Mouse (Mus musculus) heart, adult 18-20 months (tissue): ENCODE data around the gene Mroh3. TPM values are rescaled to one million over a fixed set of nuclear protein-coding genes. Genes with fewer than 3 reads are reported as not detected.

Experiments used
- DNase-seq, 2 experiments: peaks; one replicate each; pipeline ENCODE4 v3.0.0; 2021 to 2022; ENCODE audit warnings: mixed read lengths in 1 of 2
- total RNA-seq, 2 experiments: library from RNA; stranded (reverse); gene quantifications; 2 replicates each; pipeline ENCODE4 v1.2.3; 2021

Gene Mroh3
- total RNA-seq, 2 experiments from 2014 or later, result not detected

DNA sequence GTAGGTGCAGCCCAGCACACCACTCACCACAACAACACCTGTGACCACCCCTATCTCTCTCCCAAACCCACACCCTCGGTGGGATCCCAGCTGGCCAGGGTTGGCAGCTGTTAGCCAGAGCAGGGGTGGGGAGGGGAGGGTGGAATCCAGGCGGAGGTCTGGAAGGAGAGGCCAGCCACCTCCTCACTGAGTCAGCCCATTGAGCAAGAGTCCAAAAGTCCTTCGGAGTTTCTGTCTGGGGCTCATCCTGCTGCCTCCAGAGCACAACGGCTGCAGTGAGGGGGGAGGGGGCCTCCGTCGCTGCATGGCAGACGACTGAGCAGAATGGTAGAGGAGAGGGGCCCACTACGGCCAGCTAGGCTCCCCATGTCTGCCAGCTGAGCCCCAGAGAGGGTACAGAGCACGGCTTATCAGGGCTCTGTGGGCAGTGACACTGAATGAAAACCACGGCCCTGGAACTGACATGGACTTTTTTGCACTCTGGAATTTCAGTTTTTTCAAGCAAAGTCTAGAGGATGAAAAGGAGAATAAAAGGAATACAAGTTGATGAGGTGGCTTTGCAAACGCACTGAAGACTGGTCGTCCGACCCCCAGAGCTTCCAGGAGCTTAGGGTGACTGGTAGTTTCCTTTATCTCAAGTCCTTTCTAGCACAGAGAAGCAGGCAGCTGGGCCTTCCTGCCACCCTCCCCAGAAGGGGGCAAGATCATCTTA lies 15.9 kb upstream of the Mroh3 start:
- peak; percentile 7 to 11 for DNase-seq

DNA sequence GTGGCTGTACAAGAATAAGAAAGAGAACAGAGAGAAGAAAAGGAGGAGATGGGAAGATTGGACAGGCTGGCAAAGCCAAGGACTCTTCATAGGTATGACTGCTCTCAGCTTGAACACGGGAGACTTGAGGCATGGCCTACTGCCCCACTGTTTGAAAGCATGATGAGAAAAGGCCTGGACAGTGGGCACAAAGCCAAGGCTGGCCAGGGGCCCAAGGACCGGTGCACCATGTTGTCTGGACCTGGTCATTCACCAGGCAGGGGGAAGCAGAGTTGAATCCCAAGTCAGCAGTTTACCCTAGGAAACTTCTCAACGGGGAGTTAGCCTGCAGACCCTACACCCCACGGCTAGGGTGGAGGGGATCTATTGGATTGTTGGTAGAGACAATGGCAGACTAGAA lies 15.2 kb upstream of the Mroh3 start:
- DNase-seq, result peak in 1 of 2 experiments; percentile 6

DNA sequence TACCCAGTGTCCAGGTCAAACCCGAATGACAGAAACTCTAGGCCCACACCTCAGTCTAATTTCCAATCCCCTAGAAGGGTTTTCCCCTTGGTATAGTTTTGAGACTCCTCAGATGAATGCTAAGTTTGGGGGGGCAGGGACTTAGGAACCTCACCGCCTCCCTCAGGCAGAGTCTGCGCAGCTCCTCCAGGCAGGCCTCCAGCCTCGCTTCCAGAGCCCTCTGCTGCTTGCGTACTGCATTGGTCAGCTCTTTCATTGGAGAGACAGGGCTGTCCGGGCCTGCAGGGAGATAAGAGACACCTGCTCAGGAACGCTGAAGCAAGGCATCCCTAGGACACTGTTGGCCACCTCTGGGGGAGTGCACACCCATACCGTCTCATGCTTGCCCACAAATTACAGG lies 14.0 kb upstream of the Mroh3 start:
- DNase-seq, result no peak

DNA sequence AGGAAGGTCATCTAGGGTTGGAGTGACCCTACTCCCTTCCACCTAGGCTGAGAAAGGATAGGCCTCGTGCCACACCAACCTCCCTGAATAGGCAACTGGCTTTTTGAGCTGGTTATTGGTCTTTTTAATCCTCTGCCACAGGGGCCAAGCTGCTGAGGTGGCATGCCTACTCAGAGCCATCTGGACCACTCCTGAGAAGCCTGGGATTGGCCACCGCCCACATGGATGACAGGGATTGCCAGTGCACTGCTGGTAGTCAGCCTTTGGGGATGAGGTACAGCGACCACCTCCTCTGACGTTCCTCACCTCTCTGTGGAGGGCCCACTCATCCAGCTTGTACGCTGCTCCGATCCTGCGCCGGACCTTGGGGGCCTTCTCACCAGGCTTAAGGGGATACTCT lies 13.2 kb upstream of the Mroh3 start:
- no peak for DNase-seq

DNA sequence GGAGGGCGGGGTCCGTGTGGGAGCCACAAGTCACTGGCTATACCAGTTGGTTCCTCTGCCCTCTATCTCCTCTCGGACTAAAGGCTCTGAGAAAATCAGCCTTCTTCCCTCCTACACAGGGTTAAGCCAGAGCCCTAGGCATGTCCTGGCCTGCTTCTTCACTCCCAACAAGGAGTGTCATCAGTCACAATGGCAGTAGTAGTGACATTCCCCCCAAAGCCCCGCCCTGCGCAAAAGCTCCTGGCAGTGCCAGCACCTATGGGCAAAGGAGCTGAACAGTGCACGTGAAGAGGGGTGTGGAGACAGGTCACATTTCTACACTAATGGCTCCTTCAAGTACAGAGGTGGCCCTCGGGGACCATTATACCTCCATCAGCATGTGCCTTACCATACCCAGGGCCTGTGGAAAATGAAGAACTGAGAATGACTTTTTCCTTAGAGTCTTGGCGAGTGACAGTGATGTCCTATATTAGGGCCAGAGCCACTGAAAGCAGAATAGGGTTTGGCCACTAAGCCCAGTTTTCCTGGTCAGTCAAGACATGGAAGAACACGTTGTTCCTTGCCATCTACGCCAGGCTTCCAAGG lies 11.2 kb upstream of the Mroh3 start:
- no peak for DNase-seq

DNA sequence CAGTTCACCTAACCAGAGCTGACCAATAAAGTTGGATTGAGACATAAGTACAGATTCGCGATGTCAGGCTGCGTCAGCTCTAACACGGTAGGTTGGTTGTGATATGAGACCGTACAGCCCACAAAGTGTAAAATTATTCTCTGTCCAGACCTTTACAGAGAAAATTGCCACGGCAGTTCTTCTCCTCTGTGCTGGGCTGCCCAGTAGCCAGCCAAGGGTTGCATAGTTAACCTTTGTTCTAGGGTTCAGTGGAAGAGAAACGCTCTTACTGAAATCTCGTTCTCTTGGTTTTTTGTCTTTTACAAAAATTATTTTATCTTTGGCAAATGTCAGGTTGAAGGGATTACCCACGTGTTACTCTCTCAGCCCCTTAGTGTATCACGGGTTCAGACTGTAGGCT lies 9.8 kb upstream of the Mroh3 start:
- DNase-seq, result no peak

DNA sequence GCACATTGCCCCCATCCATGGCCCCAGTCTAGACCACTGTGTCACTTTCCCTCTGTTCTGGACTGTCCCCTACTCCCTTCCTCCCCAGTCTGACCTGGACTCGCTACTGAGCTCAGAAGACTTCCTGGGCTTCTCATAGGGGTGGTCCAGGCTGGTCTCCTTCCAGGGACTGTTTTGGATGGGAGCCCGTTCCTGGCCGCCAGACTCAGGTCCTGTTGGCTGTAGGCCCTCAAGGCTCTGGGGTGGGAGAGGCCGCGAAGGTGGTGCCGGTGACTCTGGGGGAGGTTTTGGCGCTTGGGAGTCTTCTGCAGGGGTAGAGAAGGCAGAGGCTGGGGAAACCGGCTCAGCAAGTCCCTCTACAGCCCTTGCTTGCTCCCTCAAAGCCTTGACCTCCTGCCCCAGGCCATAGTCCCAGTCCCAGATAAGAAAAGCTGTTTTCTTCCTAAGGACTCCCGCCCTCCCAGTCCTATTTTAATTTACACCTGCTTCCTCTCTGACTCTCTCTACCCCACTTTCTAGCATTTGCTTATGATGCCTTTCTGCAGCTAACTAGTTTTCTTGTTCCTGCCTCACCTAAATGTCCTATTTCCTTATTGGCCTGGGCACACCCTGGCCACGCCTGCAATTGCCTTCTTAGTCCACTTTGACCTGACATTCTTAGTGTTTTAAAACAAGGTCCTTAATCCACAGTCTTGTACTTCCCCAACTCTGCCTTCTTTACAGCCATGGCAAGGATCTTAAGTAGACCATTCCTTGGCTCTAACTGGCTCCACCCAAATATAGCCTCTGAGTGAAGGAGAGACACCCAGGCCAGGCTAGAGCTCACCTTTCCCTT lies 7.6 kb upstream of the Mroh3 start:
- no peak for DNase-seq

DNA sequence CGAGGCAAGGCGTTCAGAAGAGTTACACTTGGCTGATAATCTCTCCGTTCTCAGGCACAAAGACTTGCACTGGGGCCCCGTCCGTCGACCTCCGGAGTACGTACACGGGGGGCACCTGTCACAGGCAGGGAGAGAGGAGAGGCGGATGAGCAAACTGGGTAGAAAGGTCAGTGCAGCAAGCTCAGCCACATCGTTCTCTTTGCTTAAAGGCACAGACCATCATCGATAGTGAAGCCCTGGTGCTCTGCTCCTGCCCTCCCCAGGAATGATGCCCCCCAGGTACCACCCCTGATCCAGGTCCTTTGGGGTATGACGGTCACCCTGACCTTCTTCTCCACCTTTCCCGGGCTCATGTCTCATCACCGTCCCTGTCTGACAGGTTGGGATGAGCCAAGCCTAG lies 1.7 kb upstream of the Mroh3 start:
- DNase-seq, result no peak

DNA sequence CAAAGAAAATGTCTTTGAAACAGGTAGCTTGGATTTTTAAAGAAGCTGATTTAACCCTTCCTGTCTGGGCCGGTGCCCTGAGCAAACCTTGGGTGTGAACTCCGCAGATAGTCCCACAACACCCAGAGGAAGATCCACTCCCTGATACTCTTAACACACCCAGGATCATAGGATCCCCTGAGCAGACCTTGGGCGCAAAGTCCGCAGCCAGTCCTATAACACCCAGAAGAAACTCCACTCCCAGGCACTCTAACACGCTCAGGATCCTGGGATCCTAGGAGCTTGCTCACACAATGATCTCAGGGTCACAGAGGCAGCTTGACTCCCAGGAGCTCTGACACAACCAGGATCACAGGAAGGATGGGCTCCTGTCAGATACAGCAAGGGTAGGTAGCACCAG lies 22.6 kb downstream of the Mroh3 start:
- DNase-seq, result no peak

DNA sequence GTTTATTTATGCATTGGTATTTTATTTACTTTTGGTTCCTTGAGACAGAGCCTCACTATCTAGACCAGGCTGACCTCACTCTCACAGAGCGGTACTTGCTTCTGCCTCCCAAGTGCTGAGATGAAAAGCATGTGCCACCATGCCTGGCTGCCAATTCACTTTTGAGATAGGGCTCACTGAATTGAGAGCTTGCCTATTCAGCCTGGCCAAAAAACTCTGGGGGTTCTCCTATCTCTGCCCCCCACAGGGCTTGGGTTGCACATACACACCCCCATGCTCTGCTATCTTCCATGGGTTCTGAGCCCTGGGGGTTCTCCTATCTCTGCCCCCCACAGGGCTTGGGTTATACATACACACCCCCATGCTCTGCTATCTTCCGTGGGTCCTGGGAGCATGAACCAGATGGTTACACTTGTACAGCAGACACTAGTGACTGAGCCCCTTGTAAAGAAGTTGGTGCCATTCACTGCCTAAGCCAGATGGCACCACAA lies 33.1 kb downstream of the Mroh3 start:
- no peak for DNase-seq

DNA sequence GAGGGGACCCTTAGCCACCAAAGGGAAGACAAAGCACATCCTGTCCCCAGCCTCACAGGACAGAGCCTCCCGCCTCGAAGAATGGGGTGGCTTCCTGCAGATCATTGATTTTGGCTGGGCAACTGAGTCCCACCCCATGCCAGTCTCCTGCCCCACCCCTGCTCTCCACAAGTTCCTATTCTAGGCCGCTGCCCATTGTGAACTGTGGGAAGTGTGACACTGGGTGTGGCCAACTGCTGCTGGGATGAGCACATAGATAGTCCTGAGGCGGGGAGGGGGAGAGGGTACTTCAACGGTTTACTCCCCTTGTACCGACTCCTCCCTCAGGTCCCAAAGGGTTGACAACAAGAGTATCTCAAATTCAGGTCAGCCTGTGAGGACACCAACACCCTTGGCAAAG lies 33.9 kb downstream of the Mroh3 start:
- peak in 1 of 2 experiments; percentile 56 for DNase-seq

DNA sequence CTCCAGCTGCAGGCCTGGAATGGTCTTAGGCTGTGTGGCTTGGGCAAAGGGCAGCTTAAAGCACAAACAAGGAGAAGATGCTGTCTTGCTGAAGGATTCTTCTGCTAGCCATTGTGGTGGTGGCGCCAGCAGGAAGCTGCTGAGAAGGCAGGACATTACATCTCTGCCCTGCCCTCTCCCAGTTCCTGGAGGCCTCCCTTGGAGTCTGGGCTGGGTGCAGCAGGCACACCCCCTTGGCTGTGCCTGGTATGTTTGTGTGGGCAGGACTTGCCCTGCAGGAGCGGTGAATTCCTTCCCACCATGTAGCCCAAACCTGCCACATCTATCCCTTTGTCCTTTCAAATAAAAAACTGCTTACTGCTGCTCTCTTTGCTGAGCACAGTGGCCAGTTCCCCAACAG lies 35.5 kb downstream of the Mroh3 start:
- DNase-seq, result no peak

DNA sequence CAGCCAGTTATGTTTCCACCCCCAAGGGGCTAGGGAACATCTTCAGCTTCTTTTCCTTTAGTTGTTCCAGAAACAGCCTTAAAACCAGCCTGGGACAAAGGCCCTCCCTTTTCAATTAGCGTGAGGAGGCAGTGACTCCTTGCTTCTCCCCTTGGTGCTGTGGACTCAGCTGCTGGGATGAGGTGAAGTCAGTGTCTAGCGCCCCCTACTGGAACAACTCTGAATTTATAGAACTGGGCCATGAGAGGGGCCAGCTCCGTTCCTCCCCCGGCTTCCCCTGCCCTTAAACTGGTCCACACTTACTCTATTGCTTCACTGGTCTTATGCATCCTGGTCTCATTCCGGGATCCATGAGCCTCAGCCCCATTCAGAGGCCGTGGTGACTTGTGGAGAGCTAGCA lies 37.4 kb downstream of the Mroh3 start:
- peak; percentile 21 to 63 for DNase-seq

DNA sequence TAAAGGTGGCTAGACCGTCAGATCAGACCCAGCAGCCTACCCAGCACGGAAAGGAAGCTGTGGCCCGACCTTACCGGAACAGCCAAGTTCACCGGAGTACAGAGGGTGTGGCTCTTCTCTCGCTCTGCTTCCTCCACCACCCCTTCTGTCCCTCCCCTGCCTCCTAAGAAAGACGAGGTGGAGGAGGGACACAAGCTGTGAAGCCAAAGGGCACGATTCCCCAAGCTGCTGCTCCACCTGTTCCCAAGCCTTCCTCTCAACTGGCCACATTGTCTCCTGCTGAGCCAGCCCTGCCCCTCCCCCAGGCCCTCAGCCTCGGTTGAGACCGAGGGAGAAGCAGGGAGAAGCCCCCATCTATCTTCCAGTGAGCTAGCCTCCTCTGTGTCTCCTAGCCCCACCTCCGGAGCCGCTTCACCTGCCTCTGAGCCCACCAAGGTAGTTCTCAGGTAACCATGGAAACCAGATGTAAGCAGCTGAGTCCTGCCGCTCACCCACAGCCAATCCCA lies 38.5 kb downstream of the Mroh3 start:
- peak in 1 of 2 experiments; percentile 39 for DNase-seq

DNA sequence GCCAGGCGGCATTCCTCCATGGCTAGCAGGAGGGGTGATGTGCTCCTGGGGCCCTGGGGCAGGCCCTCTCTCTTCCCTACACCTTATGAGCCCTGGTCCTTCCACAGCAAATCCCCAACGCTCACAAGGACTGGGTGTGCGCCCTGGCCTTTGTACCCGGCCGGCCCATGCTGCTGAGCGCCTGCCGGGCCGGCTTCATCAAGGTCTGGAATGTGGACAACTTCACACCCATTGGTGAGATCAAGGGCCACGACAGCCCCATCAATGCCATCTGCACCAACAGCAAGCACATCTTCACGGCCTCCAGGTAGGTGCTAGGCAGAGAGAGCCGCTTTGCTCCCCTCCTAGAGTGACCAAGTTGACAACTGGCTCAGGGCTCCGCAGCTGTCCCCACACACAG lies 39.9 kb downstream of the Mroh3 start:
- DNase-seq, result no peak

DNA sequence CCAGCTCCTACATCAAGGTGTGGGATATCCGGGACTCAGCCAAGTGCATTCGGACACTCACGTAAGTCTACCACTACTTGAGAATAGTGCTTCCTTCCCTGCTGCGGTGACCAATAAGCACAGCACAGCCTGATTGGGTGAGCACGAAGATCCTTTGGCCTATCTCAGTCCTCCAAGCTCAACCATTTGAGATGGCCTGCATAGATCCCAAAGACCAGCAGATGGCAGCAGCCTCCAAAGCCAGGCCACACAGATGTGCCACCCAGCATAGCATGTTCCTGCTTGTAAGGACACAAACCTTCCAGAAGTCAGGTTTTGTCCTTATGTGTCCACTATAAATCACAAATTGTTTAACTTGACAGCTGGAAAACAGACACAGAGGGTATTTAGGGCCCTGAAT lies 42.5 kb downstream of the Mroh3 start:
- DNase-seq, result peak; percentile 67 to 81

DNA sequence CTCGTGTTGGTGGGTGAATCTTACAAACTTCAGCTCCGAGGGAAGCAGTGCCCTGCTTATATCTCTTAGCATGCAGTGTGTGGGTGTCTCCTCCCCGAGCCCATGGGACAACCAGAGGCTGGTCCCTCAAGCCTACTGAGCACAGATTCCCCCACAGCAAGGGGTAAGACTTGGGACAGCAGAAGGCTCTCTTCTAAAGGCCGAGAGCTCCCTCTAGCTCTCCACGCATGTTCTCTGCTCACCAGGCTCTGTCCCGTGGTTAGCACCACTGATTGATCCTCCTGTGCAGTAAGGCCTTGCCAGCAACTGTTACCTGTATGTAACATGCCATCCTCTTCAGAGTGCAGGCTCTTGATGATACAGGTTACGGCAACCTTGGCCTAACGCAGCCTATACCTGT lies 45.0 kb downstream of the Mroh3 start:
- peak in 1 of 2 experiments; percentile 29 for DNase-seq

DNA sequence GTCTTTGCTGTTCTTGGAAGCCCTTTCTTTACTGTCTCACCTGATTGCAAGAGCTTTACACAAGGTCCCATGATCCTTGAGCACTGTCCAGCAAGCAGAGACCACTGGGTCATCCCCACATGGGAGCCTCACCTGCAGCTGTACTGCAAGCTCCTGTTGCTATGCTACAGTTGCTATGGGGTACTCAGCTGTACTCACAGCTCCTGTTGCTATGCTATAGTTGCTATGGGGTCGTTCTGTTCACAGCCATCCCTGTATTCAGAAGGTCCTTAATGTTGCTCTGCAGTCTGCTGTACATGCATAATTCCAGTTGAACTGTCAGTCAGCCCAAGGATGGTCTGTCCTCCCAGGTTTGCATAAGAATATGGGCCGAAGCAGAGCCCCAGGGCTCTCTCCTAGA lies 47.2 kb downstream of the Mroh3 start:
- no peak for DNase-seq

DNA sequence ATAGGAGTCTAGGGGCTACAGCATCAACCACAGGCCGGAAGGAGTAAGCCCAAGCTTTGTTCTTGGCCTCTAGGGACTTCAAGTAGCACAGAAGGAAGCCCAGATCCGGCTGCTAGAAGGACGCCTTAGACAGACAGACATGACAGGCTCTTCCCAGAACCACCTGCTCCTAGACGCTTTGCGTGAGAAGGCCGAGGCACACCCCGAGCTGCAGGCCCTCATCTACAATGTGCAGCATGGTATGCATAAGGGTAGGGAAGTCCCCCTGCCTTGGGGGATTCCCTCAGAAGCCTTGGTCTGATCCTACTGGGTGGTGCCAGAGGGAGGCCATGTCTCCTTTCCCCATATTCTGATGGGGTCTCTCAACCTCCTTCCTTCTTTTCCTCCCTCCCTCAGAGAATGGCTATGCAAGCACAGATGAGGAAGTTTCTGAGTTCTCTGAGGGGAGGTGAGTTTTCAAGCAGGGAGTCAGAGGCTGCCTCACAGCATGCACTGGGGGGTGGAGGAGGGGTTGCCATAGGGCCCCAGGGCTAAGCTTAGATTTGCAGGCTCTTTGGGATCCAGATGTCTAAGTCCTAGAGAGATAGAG lies 51.2 kb downstream of the Mroh3 start:
- DNase-seq, result no peak

DNA sequence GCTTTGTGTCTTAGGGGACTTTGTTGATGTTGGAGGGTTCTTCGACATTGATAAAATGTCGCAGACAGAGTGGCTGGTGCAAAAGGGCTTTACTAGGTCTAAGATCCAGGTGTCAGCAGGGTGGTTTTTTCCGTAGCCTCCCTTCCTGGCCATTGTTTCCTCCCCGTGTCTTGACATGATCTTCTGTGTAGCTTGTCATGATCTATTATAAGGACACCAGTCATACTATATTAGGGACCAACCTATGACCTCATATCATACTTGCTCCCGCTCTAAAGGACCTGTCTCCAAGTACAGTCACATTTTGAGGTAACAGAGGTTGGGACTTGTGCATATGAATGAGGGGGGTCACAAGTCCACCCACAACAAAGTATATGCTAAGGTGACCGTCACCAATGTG lies 51.7 kb downstream of the Mroh3 start:
- DNase-seq, result no peak

DNA sequence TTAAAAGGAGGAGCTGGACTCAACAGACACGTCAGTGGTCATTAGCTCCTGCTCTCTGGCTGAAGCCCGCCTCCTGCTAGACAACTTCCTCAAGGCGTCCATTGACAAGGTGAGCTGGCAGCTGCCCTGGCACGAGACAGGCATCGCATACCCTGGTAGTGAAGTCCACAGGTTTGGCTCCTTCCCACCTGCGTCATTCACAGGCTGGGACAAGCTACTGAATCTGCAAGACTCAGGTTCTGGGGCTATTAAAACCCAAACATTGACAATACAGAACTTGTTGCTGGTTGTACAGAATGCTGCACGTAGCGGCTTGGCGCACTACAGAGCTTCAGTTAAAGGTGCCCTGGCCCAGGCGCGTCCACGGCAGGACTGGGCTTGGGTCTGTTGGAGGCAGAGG lies 52.3 kb downstream of the Mroh3 start:
- DNase-seq, result no peak

DNA sequence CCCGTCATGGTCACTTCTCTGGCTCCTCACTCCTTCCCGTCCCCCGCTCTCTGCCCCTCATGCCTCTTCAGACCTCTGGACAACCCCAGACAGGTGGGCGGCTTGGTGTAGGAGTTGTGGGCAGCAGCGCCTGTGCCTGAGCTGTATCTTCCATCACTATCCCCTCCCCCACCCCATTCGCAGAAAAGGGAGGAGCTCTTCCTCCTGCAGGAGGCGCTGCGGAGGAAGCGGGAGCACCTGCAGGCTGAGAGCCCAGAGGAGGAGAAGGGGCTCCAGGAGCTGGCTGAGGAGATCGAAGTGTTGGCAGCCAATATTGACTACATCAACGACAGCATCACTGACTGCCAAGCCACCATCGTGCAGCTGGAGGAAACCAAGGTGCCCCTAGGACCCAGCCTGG lies 52.8 kb downstream of the Mroh3 start:
- DNase-seq, result no peak

DNA sequence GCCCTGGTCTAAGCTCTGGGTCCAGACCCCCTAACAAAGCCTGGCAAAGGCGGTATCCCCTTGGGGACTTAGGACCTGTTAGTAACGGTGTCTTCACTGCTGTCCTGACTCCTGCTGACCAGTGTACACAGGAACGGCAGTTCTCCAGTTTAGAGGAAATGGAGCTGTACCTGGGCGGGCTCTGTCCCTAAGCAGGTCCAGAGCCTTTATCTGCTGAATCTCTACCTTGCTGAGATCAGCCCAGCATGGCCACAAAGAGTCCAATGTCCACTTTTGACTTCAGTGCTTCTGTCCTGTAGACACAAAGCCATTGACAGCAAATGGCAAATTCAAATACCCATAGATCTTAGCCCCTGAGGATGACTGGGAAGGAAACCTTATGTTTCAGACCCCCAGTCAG lies 55.7 kb downstream of the Mroh3 start:
- no peak for DNase-seq
